Mouse (Mus musculus) thymus, adult 2 months (tissue): ENCODE results near the gene Scfd1. TPM values are rescaled to one million over a fixed set of nuclear protein-coding genes. Genes with fewer than 3 reads are reported as not detected.

ENCODE experiments used
- DNase-seq: peaks from one replicate; pipeline ENCODE4 v3.0.0; 2021
- H3K27ac ChIP-seq: fragments of 200-500 bp; 2 replicates; pipeline ENCODE4 v1.5.1; 2012; ENCODE audit warnings: low read length, control low read depth; ENCODE audit not compliant: control insufficient read depth, insufficient read depth
- H3K27me3 ChIP-seq: fragments of 200-500 bp; 2 replicates; pipeline ENCODE4 v1.6.1; 2012; ENCODE audit warnings: mild to moderate bottlenecking, low read length, moderate library complexity, mixed read lengths; ENCODE audit not compliant: control insufficient read depth, insufficient read depth
- H3K36me3 ChIP-seq: fragments of 200-500 bp; 2 replicates; pipeline ENCODE4 v1.6.1; 2012; ENCODE audit warnings: mild to moderate bottlenecking, low read length, moderate library complexity; ENCODE audit not compliant: control insufficient read depth, insufficient read depth
- H3K4me1 ChIP-seq: fragments of 200-500 bp; replicated peaks from 2 replicates; pipeline ENCODE4 v1.6.1; 2012; ENCODE audit warnings: low read length; ENCODE audit not compliant: control insufficient read depth, insufficient read depth
- H3K4me3 ChIP-seq: fragments of 200-500 bp; 2 replicates; pipeline ENCODE4 v1.5.1; 2012; ENCODE audit warnings: mild to moderate bottlenecking, low read length, control low read depth, moderate library complexity; ENCODE audit not compliant: control insufficient read depth, insufficient read depth
- CTCF ChIP-seq: fragments of 200-500 bp; IDR thresholded peaks from 2 replicates; pipeline ENCODE4 v1.5.1; 2012; ENCODE audit warnings: mild to moderate bottlenecking, control low read depth, low read length, moderate library complexity, borderline replicate concordance; ENCODE audit not compliant: control insufficient read depth, poor library complexity, insufficient read depth; ENCODE audit errors: extremely low read depth
- POLR2A ChIP-seq: fragments of 200-500 bp; IDR thresholded peaks from 2 replicates; pipeline ENCODE4 v1.6.1; 2012; ENCODE audit warnings: mild to moderate bottlenecking, low read length, control low read depth, moderate library complexity; ENCODE audit not compliant: control insufficient read depth, poor library complexity, insufficient read depth; ENCODE audit errors: extremely low read depth
- whole genome bisulfite sequencing: fragments of 180-500 bp; shearing (Covaris S2); methylation state at CpG from one replicate; pipeline ENCODE4 v1.1.7; 2018; 5-methylcytosine and 5-hydroxymethylcytosine counted together
- polyA plus RNA-seq: library from polyadenylated mRNA; depleted of rRNA; stranded (reverse); fragments of >200 nt; gene quantifications from 2 replicates; pipeline ENCODE4 v1.2.3, GENCODE M21; 2012; rRNA removed

Gene Scfd1
- polyA plus RNA-seq, 1 experiment = 9.5 TPM

- 83% methylated on average over 7 of the region's 7 CpGs for WGBS
- no peak for DNase-seq
- H3K27me3 ChIP-seq = no peaks in the 10 kb centered on the region
- no peak for TF ChIP-seq CTCF
- no peak for TF ChIP-seq POLR2A
- H3K36me3 ChIP-seq = no peaks in the 10 kb centered on the region
- H3K4me3 ChIP-seq = no peak overlapping the region
- no peak overlapping the region for H3K27ac ChIP-seq
- no peaks in the 10 kb centered on the region for H3K4me1 ChIP-seq
These were observed 114.7 kb downstream of the Scfd1 start for GRCm38 (mm10) chr12:51492040-51492439.

GRCm38 (mm10) chr12:51493476-51493875 is 116.2 kb downstream of the Scfd1 start:
- DNase-seq = no peak
- no peaks in the 10 kb centered on the region for H3K4me1 ChIP-seq
- H3K4me3 ChIP-seq = no peak overlapping the region
- WGBS = 94% methylated on average over 11 of the region's 11 CpGs
- H3K36me3 ChIP-seq = no peaks in the 10 kb centered on the region
- H3K27me3 ChIP-seq = no peaks in the 10 kb centered on the region
- no peak overlapping the region for H3K27ac ChIP-seq
- TF ChIP-seq CTCF (no peak), POLR2A (no peak)

DNA sequence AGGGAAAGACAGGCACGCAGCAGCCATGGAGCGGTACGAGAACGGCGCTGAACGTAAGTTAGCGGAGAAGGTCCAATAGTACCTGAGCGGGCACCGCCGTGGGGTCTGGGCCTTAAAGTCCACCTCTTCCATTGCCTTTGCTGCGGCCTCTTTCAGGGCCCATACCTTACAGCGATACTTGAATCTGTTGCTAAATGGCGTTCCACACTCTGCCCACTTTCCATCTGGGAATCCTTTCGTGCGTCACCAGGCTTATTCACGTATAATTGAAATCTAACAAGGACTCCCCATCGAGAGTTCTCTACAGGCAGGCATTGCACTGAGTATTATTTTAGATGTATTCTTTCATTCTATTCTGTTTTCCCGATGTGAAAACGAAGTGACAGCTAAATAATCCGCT is 117.3 kb downstream of the Scfd1 start:
- WGBS = 97% methylated on average over 20 of the region's 20 CpGs
- no peak for DNase-seq
- Histone ChIP-seq H3K27me3 (no peaks in the 10 kb centered on the region), H3K4me1 (no peaks in the 10 kb centered on the region), H3K27ac (no peak overlapping the region), H3K4me3 (no peak overlapping the region), H3K36me3 (no peaks in the 10 kb centered on the region)
- TF ChIP-seq CTCF = no peak
- TF ChIP-seq POLR2A = no peak

Other genes starting within 250 kb of the Scfd1 start
- 4.3 and 5.7 TPM in 2 replicates for gene G2e3, start 29.4 kb upstream of the Scfd1 start, polyA plus RNA-seq
- gene Coch, start 215.8 kb downstream of the Scfd1 start, polyA plus RNA-seq = 1.4 and 2.1 TPM in 2 replicates